Mouse (Mus musculus): Measurements from ENCODE around the gene Trpv5. TPM values are rescaled to one million over a fixed set of nuclear protein-coding genes. Genes with fewer than 3 reads are reported as not detected.

The Trpv5 gene
- total RNA-seq, 2 experiments from 2014 or later, result not detected

DNA sequence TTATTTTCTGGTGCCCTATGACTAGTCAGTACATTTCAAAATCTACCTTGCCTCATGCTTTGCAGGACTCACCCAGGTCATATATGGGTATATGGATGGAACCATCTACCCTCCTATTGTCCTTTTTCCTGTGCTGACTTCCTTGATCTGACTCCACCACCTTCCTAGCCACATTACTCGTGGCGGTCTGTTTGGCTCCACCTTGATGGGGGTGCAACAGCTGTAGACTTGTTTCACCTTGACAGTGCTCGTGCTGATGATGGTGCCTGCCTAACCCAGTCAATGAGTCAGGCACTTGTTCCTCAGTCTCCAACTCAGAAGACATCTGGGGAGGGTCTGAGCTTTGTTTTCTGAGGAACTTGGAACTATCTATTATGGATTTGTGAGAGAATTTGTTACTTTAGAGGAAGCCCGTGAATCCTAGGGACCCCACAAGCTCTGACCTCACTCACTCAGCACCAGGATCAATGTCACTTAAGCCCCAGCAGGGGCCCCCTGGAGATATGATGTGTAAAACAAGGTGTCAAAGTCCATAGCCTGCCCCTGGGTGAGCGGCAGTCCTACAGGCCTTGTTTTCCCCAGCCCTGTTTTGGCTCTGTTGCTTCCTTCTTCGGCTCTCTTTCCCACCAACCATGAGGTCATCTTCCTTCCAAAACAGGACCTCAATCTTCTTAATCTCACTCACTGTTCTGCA, 39.2 kb downstream of the Trpv5 start:
- intact Hi-C loops (cut with DNase I), result no loop called here
- DNase-seq, result no peak

DNA sequence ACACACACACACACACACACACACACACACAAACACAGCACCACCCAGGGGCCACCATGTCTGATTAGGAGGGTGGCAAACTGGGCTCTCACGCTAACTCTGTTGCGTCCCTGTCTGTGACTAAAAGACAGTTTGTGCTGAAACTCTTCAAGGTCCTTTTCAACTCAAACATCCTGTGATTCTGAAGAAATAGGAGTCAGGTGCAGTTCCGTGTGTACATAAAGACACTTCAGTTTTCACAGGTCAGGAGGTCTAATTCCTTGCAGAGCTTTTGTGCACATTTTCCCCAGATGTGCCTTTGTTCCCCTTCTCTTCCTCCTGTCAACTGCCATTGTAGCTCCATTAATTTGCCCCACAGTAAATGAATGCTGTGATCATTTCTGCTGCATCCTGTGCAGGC, 40.1 kb downstream of the Trpv5 start:
- intact Hi-C loops (cut with DNase I), result no loop called here
- DNase-seq, result no peak

DNA sequence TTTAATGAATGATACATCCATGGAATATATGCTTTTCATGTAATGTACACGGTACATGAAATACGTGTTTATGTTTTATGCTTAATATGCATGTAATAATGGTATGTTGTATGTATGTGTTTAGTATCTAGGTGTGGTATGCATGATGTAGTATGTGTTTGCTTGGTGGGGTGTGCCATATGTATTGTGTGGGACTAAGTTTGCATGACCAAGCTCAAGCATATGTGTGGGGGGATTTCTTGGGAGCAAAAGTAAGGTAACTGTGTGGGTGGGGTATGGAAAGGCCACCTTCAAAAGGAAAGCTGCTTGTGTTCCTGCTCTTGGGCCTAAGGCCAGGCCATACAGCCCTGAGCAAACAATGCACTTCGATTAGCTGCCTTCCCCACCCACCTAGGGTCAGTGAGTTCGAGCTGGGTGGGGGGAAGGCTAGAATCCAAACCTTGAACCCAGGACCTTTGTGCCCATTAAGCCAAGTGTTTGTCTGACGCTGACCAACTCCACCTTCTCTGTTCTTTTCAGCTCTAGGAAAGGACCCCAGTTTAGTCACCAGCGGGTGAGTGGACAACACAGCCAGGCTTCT, 42.6 kb downstream of the Trpv5 start:
- intact Hi-C loops (cut with DNase I), result no loop called here
- DNase-seq, result no peak

DNA sequence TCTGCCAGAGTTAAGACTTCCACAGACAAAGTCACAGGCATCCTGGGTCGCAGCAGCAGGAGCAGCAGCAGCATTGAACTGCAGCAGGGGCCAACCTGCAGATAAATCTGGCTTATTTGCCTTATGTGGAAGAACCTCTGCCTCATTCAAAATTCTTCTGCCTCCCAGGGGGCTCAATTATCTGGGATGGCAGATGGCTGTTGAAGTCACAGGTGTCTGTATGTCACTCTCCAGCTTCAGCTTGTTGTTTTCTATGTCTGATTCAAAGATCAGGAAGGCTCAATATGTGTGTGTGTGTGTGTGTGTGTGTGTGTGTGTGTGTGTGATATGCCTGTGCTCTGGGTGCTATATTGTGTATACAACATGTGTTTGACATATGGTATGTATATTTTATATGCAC, 43.2 kb downstream of the Trpv5 start:
- no peak for DNase-seq
- intact Hi-C loops (cut with DNase I), result no loop called here

DNA sequence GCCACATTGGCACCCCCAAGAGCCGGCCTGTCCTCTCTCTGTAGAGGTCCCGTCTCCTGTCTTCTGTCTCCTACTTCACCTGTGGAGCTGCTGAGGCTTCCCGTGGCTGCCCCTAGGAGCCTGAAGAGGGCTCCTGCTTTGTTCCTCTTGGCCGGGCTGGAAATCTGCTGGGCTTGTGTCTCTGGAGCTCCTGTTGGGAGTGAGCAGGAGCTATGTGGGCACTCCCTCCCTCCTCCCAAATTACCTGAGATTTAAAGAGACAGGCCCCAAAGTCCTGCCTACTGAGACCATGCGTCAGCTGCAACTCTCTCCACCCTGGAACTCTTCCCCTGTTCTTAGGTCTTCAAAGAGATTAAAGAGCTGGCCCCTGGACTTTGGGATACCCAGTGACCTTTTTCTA, 44.4 kb downstream of the Trpv5 start, which contains the start of gene Trpv6:
Gene Trpv6 (minus strand): TSS at position 228 of the 400 bp plus-strand sequence.
- intact Hi-C loops (cut with DNase I), result no loop called here
- no peak for DNase-seq

DNA sequence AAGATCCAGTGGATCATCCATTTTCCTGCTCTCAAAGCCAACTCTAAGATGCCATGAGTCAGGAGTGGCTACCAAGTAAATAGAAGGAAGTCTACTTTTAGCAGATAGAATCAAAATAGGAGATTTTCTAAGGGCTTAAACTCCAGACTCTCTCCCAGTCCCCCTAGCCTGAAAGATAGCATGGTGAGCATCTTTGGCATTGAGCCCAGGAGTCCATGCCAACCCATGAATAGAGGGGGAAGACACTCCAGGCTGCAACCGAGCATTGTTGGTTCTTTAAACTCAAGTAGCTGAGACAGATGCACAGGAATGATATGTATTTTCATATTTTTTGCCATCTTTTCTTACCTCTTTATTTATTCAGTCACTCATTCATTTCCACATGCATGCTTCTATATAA, 45.4 kb downstream of the Trpv5 start:
- intact Hi-C loops (cut with DNase I), result no loop called here
- peak; percentile 26 for DNase-seq

DNA sequence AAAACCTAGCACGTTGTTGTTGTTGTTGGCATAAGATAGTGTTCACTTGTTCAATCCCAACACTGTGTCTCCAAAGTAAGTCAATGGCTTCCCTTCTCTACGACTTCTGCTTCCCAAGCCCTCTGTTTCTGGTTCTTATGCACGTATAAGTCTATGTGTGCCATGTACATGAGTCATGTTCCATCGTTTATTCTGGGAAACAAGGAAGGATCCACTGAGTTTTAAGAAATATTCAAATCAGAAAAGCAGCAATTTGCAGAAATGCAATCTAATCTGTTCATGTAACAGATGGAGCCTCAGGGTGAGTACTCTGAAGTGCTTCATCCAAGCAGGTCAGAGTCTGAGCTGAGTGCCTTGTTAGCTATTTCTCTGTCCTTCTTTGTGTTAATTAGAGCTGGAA, 49.0 kb downstream of the Trpv5 start:
- no peak for DNase-seq
- intact Hi-C loops (cut with DNase I), result no loop called here

DNA sequence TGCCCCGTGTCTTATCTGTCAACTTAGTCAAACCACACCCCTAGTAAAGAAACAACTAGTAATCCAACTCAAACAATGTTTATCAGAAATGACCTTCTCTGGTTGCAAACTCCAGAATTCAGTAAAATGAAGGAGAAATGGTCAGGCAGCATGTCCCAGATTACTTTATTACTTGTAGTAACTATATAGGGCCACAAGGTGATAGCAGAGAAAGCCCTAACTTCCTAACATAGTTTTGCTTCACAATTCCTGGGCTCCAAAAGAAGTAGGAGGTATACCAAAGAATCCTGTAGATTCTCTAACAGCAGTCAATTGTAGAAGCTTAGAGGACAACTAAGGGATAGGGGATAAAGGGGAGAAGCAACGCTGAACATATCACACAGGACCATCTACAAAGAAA, 49.8 kb downstream of the Trpv5 start:
- no peak for DNase-seq
- intact Hi-C loops (cut with DNase I), result no loop called here

DNA sequence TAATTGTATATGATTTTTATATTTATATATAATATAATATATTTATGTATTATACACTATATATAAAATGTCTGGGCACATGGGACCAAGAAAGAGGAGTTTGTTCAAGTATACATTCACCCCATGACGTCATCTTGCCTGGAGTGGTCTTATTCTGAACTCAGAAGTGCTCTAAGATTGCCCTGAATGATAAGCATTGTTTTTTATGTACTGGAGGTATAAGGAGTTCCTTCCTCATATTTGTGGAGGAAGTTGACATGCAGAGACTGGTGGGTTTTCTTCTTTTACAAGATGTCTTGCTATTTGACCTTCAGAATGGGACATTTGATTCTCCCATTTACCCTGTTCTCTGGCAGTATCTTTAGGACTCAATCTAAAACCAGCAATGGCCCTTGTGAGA, 52.4 kb downstream of the Trpv5 start:
- DNase-seq, result no peak
- intact Hi-C loops (cut with DNase I), result no loop called here

DNA sequence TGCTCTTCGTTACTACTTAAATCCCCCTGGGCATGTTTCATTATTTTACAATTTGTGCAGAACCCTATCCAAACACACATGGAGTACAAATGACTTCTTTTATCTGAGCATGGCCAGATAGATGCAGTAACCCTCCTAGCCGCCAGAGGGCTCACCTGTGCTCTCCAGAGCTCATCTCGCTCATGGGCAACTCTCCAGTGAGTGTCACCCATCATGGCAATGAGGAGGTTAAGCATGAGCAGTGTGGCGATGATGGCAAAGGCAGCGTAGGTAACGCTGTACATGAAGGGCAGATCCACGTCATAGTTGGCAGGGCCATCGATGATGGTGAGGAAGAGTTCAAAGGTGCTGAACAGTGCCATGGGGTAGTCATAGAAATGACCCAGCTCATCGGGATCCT, 57.9 kb downstream of the Trpv5 start:
- peak; percentile 35 for DNase-seq
- intact Hi-C loops (cut with DNase I), result loop anchor here (5.0 kb wide), 1 partner anchor 135 kb away; no protein-coding TSS in a partner anchor

DNA sequence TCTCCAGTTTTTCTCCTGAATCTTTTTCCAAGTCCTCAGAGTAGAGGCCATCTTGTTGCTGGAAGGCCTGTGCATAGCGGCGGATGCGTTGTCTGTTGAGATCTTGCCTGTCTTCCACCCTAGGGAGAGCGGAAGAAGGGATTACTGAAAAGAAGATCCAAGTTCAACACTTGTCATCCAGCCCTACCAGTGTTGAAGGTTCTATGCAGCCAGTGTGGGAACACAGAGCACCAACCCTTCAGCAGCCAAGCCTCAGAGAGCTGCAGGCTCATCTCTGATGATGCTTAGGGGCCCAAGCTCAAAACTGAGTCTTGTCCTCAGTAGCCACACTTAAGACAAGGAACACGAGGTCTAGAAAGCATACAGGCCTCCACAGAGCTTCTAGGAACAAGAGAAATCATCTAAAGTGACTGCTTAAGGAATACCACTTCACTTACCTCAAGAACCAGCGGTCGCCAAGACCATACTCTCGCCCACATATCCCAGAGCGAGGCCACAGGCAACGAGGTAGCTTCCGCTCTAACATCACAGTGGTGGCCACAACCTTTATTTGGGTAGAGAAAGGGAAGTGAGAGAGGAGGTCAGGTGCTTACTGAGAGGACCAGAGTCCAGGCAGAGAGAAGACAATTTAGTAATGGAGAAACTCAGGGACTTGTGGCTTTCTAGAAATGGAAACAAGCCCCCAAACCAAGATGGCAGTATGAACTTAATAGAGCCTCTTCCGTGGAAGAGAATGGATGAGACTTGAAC, 59.2 kb downstream of the Trpv5 start:
- intact Hi-C loops (cut with DNase I), result loop anchor here (5.0 kb wide), 1 partner anchor 136 kb away; no protein-coding TSS in a partner anchor
- no peak for DNase-seq

DNA sequence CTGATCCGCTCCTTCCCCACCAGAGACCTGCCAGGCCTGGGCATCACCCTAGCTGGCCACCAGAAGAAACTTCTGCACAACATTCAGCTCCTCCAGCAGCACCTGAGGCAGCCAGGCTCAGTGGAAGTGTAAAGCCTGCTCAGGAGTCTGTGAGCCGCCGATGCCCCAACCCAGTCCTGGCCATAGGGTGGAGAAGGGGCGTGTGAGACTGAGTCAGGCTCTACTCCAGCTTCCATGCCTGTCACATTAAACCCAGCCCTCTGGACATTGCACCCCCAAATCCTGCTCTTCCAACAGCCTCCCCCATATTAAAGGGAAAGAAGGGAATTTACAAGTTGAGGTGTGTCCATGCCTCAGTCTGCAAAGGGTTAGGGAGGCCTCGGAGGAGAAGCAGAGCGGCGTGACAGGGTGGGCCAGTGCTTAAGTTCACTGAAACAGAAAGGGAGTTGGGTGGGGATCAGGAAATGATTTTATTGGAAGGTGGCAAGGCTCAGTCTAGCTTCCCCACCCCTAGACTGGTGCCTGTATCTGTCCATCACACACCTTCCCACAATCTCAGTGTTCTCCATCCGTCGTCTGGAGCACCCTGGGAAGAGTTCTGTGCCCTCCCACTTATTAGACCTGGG, 60.3 kb downstream of the Trpv5 start:
- intact Hi-C loops (cut with DNase I), result loop anchor here (5.0 kb wide), 1 partner anchor 137 kb away; no protein-coding TSS in a partner anchor

DNA sequence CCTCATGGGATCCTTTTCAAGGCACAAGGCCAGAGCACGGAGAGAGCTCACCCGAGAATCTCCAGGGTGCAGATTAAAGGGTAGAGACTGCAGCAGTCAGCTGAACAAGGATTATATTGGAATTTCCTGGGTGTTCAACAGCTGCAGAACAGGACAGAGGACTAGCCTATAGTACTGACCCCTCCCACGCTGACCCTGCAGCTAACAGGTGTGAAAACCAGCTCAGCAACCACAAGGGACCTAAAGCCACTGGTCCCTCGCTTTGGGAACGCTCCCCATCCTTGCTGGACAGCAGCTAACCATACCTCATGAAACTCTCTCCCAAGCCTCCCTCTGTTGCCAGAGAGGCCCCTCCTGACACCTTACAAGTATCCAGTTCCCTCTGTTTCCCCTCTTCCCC, 72.9 kb downstream of the Trpv5 start:
- DNase-seq, result no peak
- intact Hi-C loops (cut with DNase I), result loop anchor here (5.0 to 10.0 kb wide), 2 partner anchors 590 to 657 kb away; partner anchors contain the start of genes Casp2 and Tmem139

More for the DNA sequence above, 60.3 kb downstream of the Trpv5 start:
- no peak for DNase-seq

DNA sequence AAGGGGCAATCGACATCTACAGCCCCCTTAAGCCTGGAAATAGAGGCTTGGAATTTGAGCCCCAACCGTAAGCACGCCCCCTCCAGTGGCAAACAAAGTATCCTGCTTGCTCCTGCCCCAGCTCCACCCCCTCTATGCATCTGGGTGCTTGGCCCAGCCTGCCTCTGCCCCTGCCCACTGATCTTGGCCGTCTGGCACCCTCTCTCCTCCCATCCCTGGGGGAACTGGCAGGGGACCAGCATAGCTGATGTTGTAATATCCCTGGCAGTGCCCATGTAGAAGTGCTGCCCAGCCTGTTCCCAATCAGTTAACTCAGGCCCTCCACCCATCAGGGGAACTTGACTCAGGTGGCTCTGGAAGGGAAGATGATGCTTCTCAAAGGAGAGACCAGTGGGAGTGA, 74.4 kb downstream of the Trpv5 start:
- intact Hi-C loops (cut with DNase I), result loop anchor here (5.0 to 10.0 kb wide), 2 partner anchors 591 to 659 kb away; partner anchors contain the start of genes Casp2 and Tmem139
- peak; percentile 85 for DNase-seq

DNA sequence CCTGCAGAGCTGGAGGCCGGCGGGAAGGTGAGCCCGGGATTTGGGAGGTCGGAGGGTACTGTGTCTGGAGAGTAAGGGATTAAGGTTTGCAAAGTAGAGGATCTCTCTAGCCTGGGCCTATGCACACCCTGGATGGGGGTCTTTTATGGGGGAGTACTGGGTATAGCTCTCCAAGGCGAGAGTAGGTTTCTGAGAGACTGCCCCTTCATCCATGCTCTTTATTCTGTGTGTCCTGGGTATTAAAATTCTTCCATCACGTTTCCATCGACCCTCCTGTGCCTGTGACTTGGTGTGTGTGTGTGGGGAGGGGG, 74.8 kb downstream of the Trpv5 start:
- intact Hi-C loops (cut with DNase I), result loop anchor here (5.0 to 10.0 kb wide), 2 partner anchors 592 to 659 kb away; partner anchors contain the start of genes Casp2 and Tmem139
- no peak for DNase-seq

DNA sequence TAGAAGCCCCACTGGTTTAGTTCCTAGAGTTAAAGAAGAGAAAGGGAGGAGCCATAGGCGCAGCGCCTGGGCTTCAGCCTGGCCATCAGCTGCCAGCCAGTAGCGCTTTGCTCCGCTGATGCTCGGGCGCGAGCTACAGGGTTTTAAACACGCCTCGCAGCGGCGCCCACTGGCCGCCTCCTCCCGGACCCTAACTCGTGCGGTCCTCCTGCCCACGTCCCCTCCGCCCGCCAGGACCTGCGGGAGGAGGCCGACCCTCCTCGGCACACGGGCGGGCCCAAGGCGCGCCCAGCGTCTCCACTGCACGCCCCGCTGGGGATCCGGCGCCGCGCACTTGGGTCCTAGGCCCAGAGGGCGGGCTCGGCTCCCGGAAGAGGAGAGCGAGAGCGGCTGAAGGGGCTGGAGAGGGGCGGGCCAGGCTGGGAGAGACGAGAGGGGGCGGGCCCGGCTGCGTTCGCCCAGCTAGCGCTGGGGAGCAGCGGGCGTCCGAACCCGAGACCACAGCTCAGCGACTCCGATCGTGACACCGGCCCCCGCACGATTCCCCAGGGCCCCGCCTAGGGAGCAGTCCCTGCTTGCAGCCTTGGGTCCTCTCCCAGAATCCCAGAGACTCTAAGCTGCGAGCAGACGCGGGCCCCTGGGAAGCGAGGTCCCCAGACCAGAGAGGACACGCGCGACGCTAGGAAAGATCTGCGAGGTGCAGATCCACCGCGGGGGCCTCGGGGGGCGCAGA, 75.3 kb downstream of the Trpv5 start, which contains the start of gene Ephb6:
Gene Ephb6 (plus strand): TSS at position 422 of the 733 bp plus-strand sequence.
- DNase-seq, result peak; percentile 75
- intact Hi-C loops (cut with DNase I), result loop anchor here (5.0 to 10.0 kb wide), 2 partner anchors 592 to 660 kb away; partner anchors contain the start of genes Casp2 and Tmem139

DNA sequence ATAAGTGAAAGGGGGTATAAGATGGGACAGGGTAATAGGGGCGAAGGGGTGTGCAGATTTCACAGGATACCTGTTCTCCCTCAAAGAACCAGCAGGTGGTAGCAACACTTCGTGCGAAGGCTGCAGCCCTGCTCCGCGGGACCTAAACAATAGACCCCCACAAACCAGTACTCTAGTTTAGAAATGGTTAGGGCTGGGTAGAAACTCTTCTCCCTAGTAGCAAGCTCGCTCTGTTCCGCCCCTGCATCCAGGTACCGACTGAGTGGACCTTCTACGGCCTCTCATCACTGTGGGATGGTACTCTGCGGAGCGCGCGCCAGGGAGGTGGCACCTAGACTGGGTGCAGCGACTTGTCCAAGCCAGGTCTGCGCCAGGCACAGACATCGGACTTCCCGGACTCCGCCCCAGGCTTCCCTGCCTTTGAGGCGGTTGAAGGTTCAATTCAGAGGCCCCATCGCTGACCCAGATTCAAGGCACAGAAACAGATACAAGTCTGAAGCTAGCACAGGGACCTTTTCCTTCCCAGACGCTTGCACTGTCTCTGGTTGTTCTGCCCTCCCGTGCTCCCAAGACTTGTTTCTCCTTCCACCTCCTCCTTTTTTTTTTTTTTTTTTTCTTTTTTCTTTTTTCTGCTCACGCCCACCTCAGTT, 76.0 kb downstream of the Trpv5 start:
- intact Hi-C loops (cut with DNase I), result loop anchor here (5.0 to 10.0 kb wide), 2 partner anchors 593 to 660 kb away; partner anchors contain the start of genes Casp2 and Tmem139

More for the DNA sequence above, 76.0 kb downstream of the Trpv5 start:
- DNase-seq, result peak; percentile 60
